Mouse (Mus musculus): ENCODE results near the gene Baiap2l2.

Gene Baiap2l2

GRCm38 (mm10) chr15:79213591-79213990 is 71.7 kb downstream of the Baiap2l2 start:
- no peak for TF ChIP-seq GATA4 (IDR thresholded peaks at IDR 0.05; ENCODE audit: insufficient replicate concordance, low read length)

GRCm38 (mm10) chr15:79212750-79213446 is 72.4 kb downstream of the Baiap2l2 start:
- no peak for TF ChIP-seq GATA4 (IDR thresholded peaks at IDR 0.05; ENCODE audit: insufficient replicate concordance, low read length)

- no peak for TF ChIP-seq GATA4 (IDR thresholded peaks at IDR 0.05; ENCODE audit: insufficient replicate concordance, low read length)
Measured at GRCm38 (mm10) chr15:79210357-79210756, 75.0 kb downstream of the Baiap2l2 start.

GRCm38 (mm10) chr15:79208758-79209439 is 76.4 kb downstream of the Baiap2l2 start:
- no peak for TF ChIP-seq GATA4 (IDR thresholded peaks at IDR 0.05; ENCODE audit: insufficient replicate concordance, low read length)

GRCm38 (mm10) chr15:79208211-79208610 is 77.1 kb downstream of the Baiap2l2 start:
- no peak for TF ChIP-seq GATA4 (IDR thresholded peaks at IDR 0.05; ENCODE audit: insufficient replicate concordance, low read length)
